Mouse (Mus musculus) kidney, embryonic 14.5 days (tissue): ENCODE measurements around the gene Gp9. TPM values are rescaled to one million over a fixed set of nuclear protein-coding genes. Genes with fewer than 3 reads are reported as not detected.

Experiments used
- ATAC-seq: fragments of 200-750 bp; cut with Nextera tagmentation; 2 replicates; pipeline ENCODE4 v1.8.0; 2017; ENCODE audit warnings: moderate number of reproducible peaks, mild to moderate bottlenecking, moderate TSS enrichment, moderate library complexity; ENCODE audit not compliant: low FRiP score, low TSS enrichment
- H3K27ac ChIP-seq: fragments of 300-500 bp; sonication (generic); 2 replicates; pipeline ENCODE4 v1.5.1; 2014; ENCODE audit warnings: low read depth, mild to moderate bottlenecking, low read length, moderate library complexity, mixed read lengths
- H3K27me3 ChIP-seq: fragments of 300-500 bp; sonication (generic); 2 replicates; pipeline ENCODE4 v1.6.1; 2014; ENCODE audit warnings: mild to moderate bottlenecking, low read length; ENCODE audit not compliant: control insufficient read depth, insufficient read depth
- H3K36me3 ChIP-seq: fragments of 300-500 bp; sonication (generic); 2 replicates; pipeline ENCODE4 v1.6.1; 2014; ENCODE audit warnings: low read length, mixed read lengths; ENCODE audit not compliant: control insufficient read depth, insufficient read depth
- H3K4me1 ChIP-seq: fragments of 300-500 bp; sonication (generic); 2 replicates; pipeline ENCODE4 v1.6.1; 2014; ENCODE audit warnings: low read length, mixed read lengths; ENCODE audit not compliant: control insufficient read depth, insufficient read depth
- H3K4me2 ChIP-seq: fragments of 300-500 bp; sonication (generic); replicated peaks from 2 replicates; pipeline ENCODE4 v1.6.1; 2014; ENCODE audit warnings: low read depth, mild to moderate bottlenecking, low read length
- H3K4me3 ChIP-seq: fragments of 300-500 bp; sonication (generic); 2 replicates; pipeline ENCODE4 v1.5.1; 2014; ENCODE audit warnings: mild to moderate bottlenecking, low read length
- H3K9ac ChIP-seq: fragments of 300-500 bp; sonication (generic); 2 replicates; pipeline ENCODE4 v1.6.1; 2014; ENCODE audit warnings: low read depth, mild to moderate bottlenecking, low read length, moderate library complexity
- H3K9me3 ChIP-seq: fragments of 300-500 bp; sonication (generic); 2 replicates; pipeline ENCODE4 v1.6.1; 2016; ENCODE audit warnings: low read length; ENCODE audit not compliant: control insufficient read depth
- WGBS: fragments of 180-500 bp; shearing (Covaris S2); extraction: QIAGEN DNeasy Blood & Tissue Kit; methylation state at CpG from one replicate; pipeline ENCODE4 v1.1.7; 2014; 5-methylcytosine and 5-hydroxymethylcytosine counted together
- polyA plus RNA-seq: library from polyadenylated mRNA; unstranded; fragments of >200 nt; fragmentation: Nextera tagmentation; extraction: Ambion mirVana; gene quantifications from 2 replicates; pipeline ENCODE4 v1.2.1, GENCODE M21; 2014

The Gp9 gene
- 1.7 and 2.5 TPM in 2 replicates for polyA plus RNA-seq

DNA sequence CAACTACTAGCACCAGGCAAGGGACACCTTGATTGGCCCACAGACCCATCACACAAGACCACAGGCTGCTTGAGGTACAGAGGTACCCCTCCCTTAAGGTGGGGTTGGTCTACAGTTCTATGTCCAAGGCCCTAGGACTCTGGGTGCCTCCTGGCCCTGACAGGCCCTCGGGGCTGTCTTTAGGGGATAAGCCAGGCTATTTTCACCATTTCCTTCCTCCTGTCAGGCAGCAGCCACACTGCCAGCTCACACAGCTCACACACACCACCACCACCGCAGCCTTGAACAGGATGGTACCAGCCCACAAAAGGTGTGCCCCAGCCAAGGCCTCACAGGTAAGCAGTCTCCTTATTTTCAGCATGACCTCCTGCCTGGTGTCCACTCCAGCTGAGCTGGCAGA is at the start of gene Gp9:
Gene Gp9, plus strand, starts transcription at position 231 of the 400 bp plus-strand sequence.
- Histone ChIP-seq H3K4me2 (no peak within 1 kb of the TSS), H3K4me1 (no peaks in the 10 kb centered on the region), H3K4me3 (no peak within 1 kb of the TSS), H3K27me3 (no peaks in the 10 kb centered on the region), H3K36me3 (no peaks in the 10 kb centered on the region), H3K27ac (no peak within 1 kb of the TSS), H3K9me3 (no peaks in the 10 kb centered on the region), H3K9ac (no peak within 1 kb of the TSS)
- ATAC-seq = no peak
- WGBS = 77% methylated on average over 2 of the region's 2 CpGs

DNA sequence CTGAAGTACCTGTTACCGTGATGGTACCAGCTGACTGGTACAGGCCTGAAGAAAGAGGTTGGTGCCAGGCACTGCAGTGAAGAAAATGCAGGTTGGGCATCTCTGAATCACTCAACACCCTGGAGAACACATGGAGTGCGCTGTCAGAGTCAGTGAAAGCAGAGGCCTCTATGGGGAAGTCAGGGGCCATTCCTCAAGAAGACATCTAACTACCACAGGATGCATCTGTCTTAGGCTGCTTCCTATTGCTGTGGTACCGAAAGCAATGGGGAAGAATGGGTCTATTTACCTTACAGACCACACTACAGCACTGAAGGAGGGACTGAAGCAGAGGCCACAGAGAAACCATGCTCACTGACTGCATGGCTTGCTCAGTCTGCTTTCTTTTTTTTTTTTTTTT is 49.8 kb upstream of the Gp9 start:
- 68% methylated on average over 3 of the region's 3 CpGs for WGBS
- peaks cover 15% of the 10 kb centered on the region for H3K4me1 ChIP-seq
- H3K27me3 ChIP-seq = peaks cover 38% of the 10 kb centered on the region
- H3K27ac ChIP-seq = no peak overlapping the region
- H3K4me3 ChIP-seq = no peak overlapping the region
- no peaks in the 10 kb centered on the region for H3K9me3 ChIP-seq
- no peak overlapping the region for H3K9ac ChIP-seq
- H3K36me3 ChIP-seq = no peaks in the 10 kb centered on the region
- no peak for ATAC-seq
- H3K4me2 ChIP-seq = no peak overlapping the region

- H3K36me3 ChIP-seq = no peaks in the 10 kb centered on the region
- ATAC-seq = no peak
- 17% methylated on average over 13 of the region's 13 CpGs for WGBS
- H3K4me1 ChIP-seq = peaks cover 20% of the 10 kb centered on the region; the same call in 1 of the 2 replicates
- no peak overlapping the region for H3K9ac ChIP-seq
- no peaks in the 10 kb centered on the region for H3K9me3 ChIP-seq
- H3K27ac ChIP-seq = no peak overlapping the region
- peak overlapping the region; percentile 92 for H3K4me2 ChIP-seq
- H3K27me3 ChIP-seq = peaks cover 44% of the 10 kb centered on the region
- peak overlapping the region; percentile 51 for H3K4me3 ChIP-seq
Observed at GRCm38 (mm10) chr6:87730141-87730540, 47.7 kb upstream of the Gp9 start.

- H3K9me3 ChIP-seq = no peaks in the 10 kb centered on the region
- no peaks in the 10 kb centered on the region for H3K36me3 ChIP-seq
- H3K9ac ChIP-seq = peak within 1 kb of the TSS; percentile 55
- ATAC-seq = peak; percentile 76
- peak within 1 kb of the TSS; percentile 92 for H3K4me2 ChIP-seq
- H3K27me3 ChIP-seq = peaks cover 44% of the 10 kb centered on the region
- peak within 1 kb of the TSS; percentile 51 for H3K4me3 ChIP-seq
- peaks cover 20% of the 10 kb centered on the region; the same call in 1 of the 2 replicates for H3K4me1 ChIP-seq
- no peak within 1 kb of the TSS for H3K27ac ChIP-seq
- WGBS = under 1% methylated on average over 74 of the region's 90 CpGs
Observed at GRCm38 (mm10) chr6:87730591-87731462, 47.0 kb upstream of the Gp9 start, which contains the start of gene Efcc1. Efcc1 (plus strand) TSS chr6:87730869.

DNA sequence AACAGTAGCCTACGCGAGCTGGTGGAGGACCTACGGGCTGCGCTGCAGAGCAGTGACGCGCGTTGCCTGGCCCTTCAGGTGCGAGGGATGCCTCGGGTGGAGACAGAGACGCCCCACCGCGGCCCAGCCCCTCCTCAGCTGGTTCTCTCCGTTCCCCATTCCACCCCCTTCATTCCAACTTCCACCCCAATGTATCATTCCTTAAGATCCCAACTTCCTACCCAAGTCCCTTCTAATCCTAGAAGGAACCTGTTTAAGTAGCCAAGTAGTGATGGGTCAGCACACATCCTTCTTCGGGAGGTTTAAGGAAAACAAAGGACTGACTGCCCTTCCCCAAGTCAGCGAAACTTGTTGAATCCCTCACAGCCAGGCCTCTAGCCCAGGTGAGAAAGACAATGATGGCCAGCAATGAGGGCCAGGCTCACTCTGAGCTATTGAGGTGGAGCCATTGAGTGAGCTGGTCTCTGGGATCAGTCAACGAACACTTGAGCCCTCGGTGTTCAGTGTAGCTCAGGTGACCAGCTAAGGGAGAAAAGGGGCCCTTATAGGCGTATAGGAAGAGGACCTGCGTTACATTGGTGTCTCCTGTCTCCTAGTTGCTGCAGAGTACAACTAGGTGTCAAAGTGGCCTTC is 46.3 kb upstream of the Gp9 start:
- peak overlapping the region; percentile 92 for H3K4me2 ChIP-seq
- no peaks in the 10 kb centered on the region for H3K36me3 ChIP-seq
- H3K4me3 ChIP-seq = peak overlapping the region; percentile 51
- peaks cover 20% of the 10 kb centered on the region; the same call in 1 of the 2 replicates for H3K4me1 ChIP-seq
- peaks cover 44% of the 10 kb centered on the region for H3K27me3 ChIP-seq
- H3K27ac ChIP-seq = no peak overlapping the region
- ATAC-seq = no peak
- WGBS = 3% methylated on average over 19 of the region's 19 CpGs
- H3K9me3 ChIP-seq = no peaks in the 10 kb centered on the region
- H3K9ac ChIP-seq = peak overlapping the region; percentile 55

DNA sequence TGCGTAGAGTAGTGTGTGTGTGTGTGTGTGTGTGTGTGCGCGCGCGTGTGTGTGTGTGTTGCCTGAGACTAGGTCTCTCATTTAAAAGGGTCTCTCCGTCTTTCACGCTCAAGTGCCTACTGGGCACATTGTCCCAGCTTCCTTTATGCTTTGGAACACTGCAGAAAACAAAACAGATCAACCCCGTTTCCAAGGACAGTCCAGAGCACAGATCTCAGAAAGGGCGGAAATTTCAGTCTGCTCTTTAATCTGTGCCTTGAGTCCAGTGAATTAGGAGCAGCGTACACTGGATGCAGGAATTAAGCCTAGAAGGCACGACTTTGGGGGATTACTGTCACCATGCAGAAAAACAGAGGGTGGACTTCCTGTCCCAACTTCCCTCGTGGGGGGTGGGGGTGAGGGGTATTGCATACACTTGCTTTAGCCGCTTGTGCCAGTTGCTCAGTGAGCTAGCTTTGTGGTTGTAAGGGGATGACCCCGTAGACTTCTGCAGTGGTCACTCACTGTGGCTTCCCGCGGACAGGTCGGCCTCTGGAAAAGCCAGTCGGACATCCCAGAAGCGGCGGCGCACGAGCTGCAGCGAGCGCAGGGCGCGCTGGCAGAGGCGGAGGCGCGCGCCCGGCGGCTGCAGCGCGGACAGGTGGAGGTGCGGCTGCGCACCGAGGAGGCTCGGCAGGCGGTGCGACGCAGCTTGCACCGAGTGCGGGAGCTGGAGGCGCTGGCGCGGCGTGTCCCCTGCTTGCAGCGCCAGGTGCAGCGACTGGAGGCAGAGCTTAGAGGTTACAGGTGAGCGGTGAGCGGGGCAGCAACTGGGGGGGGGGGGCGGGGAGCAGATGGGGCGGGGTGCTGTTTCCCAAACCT is 45.5 kb upstream of the Gp9 start:
- 2% methylated on average over 45 of the region's 53 CpGs for WGBS
- peaks cover 44% of the 10 kb centered on the region for H3K27me3 ChIP-seq
- no peaks in the 10 kb centered on the region for H3K36me3 ChIP-seq

GRCm38 (mm10) chr6:87733131-87733930 is 44.5 kb upstream of the Gp9 start:
- no peak overlapping the region for H3K9ac ChIP-seq
- peaks cover 23% of the 10 kb centered on the region; the same call in 1 of the 2 replicates for H3K4me1 ChIP-seq
- WGBS = 28% methylated on average over 14 of the region's 14 CpGs
- H3K27ac ChIP-seq = no peak overlapping the region
- peak overlapping the region; percentile 50 for H3K4me2 ChIP-seq
- H3K36me3 ChIP-seq = no peaks in the 10 kb centered on the region
- H3K9me3 ChIP-seq = no peaks in the 10 kb centered on the region
- H3K27me3 ChIP-seq = peaks cover 44% of the 10 kb centered on the region
- no peak for ATAC-seq
- peak overlapping the region; percentile 51 for H3K4me3 ChIP-seq

More for the DNA sequence above, 45.5 kb upstream of the Gp9 start:
- H3K4me2 ChIP-seq = peak overlapping the region; percentile 92
- H3K9ac ChIP-seq = 0 out of 2 replicates have a peak overlapping the region, but pooled peaks have one; percentile 0
- no peak overlapping the region for H3K27ac ChIP-seq
- peak overlapping the region; percentile 51 for H3K4me3 ChIP-seq
- peaks cover 20% of the 10 kb centered on the region; the same call in 1 of the 2 replicates for H3K4me1 ChIP-seq
- ATAC-seq = no peak
- no peaks in the 10 kb centered on the region for H3K9me3 ChIP-seq

DNA sequence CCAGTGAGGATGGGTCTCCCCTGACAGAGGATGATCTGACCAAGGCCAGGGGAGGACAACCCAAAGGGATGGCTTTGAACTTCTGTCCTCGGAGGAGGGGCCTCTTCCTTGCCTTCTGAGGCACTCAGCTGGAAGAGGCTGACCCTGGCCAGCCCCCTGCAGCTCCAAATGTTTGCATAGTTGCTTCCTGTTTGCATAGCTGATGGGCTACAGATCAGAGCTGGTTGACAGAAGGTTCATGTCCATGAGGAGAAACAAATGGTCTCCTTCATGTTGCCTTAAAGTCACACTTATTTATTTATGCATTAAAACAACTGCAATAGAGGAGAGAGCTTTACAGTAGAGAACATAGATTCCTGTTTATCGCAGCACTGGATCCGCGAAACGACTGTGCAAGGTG is 43.7 kb upstream of the Gp9 start:
- Histone ChIP-seq H3K9me3 (no peaks in the 10 kb centered on the region), H3K36me3 (no peaks in the 10 kb centered on the region), H3K4me2 (no peak overlapping the region), H3K27ac (no peak overlapping the region), H3K4me1 (peaks cover 23% of the 10 kb centered on the region; the same call in 1 of the 2 replicates), H3K9ac (no peak overlapping the region), H3K4me3 (no peak overlapping the region), H3K27me3 (peaks cover 42% of the 10 kb centered on the region)
- ATAC-seq = peak; percentile 32; the same call in 1 of the 2 replicates
- 53% methylated on average over 5 of the region's 5 CpGs for WGBS
